15 mouse cellular contexts compared by ENCODE assay signal in the genomic region with DNA sequence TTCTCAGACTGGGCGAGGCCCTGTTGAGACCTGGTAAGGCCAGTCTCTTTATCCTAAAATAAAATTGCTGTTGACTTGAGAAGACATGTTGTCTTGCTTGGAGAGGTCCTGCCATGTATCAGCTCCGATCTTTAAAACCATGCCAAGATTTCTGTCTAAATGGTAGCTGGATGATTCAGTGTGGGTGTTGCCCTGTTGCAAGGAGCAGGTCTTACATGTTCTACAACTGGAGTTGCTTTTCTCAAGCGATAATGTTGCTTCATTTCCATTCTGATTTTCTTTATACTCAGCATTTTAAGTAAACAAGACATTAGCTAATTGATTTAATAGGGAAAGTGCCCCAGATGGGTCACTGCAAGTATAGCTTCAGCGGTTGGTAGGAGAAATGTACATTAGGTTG.
"Had no signal": no experiment of that assay in that cellular context is flagged by ENCODE, and none has a peak within 500 bp of the region (broad histone marks: within the 10 kb centered on the region; RNA-seq: fewer than 3 reads in every experiment).

No protein-coding gene starts in this region.

- H3K9ac ChIP-seq: limb, embryonic 12.5 days; limb, embryonic 15.5 days; liver, embryonic 14.5 days; liver, postnatal 0 days; lung, embryonic 15.5 days had no signal

- H3K4me1 ChIP-seq: limb, embryonic 12.5 days had no signal

- ATAC-seq: liver, postnatal 0 days had no signal

- DNase-seq: kidney, adult 9 months; kidney, postnatal 14 days; kidney, postnatal 4 days; left cerebral cortex, postnatal 4 days; liver, postnatal 0 days; lung, postnatal 14 days; lung, postnatal 4 days; midbrain, embryonic 14.5 days; thymus, postnatal 25 days had no signal

- H3K4me3 ChIP-seq: limb, embryonic 12.5 days; limb, embryonic 15.5 days; lung, embryonic 15.5 days had no signal

- H3K27ac ChIP-seq: limb, embryonic 12.5 days; liver, embryonic 14.5 days; lung, embryonic 15.5 days had no signal

- H3K36me3 ChIP-seq: limb, embryonic 12.5 days; limb, embryonic 15.5 days; lung, embryonic 15.5 days had no signal

- H3K4me2 ChIP-seq: limb, embryonic 12.5 days; limb, embryonic 15.5 days; liver, embryonic 11.5 days; lung, embryonic 15.5 days; midbrain, embryonic 11.5 days had no signal

- H3K9me3 ChIP-seq: limb, embryonic 12.5 days; limb, embryonic 15.5 days; lung, embryonic 15.5 days had no signal
